8 mouse cellular contexts compared by ENCODE assay signal in genomic region chr7:25658657-25659472, GRCm38 (mm10). TPM values are rescaled to one million over a fixed set of nuclear protein-coding genes. Genes with fewer than 3 reads are reported as not detected.
DNase-seq lines count a peak whose midpoint lies in the region; ATAC-seq and TF ChIP-seq lines count a peak whose summit lies in the region.

TSS of gene Bckdha (minus strand) at chr7:25658981.
TSS of gene Exosc5 (plus strand) at chr7:25659164.

- peak; percentile 90 for ATAC-seq in cerebellum, adult (ENCODE audit: insufficient number of reproducible peaks, low FRiP score, low TSS enrichment)
- peak; percentile 98 for ATAC-seq in forebrain, embryonic 13.5 days
- ATAC-seq in liver, postnatal 0 days: peak; percentile 89
- ATAC-seq in neural tube, embryonic 14.5 days (ENCODE audit: low read depth): peak; percentile 99

- H3K36me3 ChIP-seq in ES-Bruce4 (ENCODE audit: control insufficient read depth, insufficient read depth, low read length, poor library complexity, severe bottlenecking): peaks cover 22% of the 10 kb centered on the region
- peaks cover 12% of the 10 kb centered on the region for H3K36me3 ChIP-seq in forebrain, embryonic 13.5 days (ENCODE audit: poor library complexity, severe bottlenecking)
- H3K36me3 ChIP-seq in liver, postnatal 0 days (replicated peaks; ENCODE audit: insufficient read depth, low read length): peaks cover 3% of the 10 kb centered on the region; the same call in 1 of the 2 replicates
- H3K36me3 ChIP-seq in neural tube, embryonic 14.5 days (ENCODE audit: control insufficient read depth, insufficient read depth, low read length): 0 out of 2 replicates have a peak, but pooled peaks cover 4% of the 10 kb centered on the region

- H3K4me1 ChIP-seq in ES-Bruce4 (ENCODE audit: control insufficient read depth, insufficient read depth, low read length): no peaks in the 10 kb centered on the region
- peaks cover 32% of the 10 kb centered on the region for H3K4me1 ChIP-seq in forebrain, embryonic 13.5 days
- H3K4me1 ChIP-seq in liver, postnatal 0 days (ENCODE audit: insufficient read depth): peaks cover 19% of the 10 kb centered on the region
- peaks cover 10% of the 10 kb centered on the region for H3K4me1 ChIP-seq in neural tube, embryonic 14.5 days (ENCODE audit: control insufficient read depth, insufficient read depth, low read length)

- intact Hi-C loops in heart, postnatal 10 days (cut with DNase I): loop anchor here (2.0 kb wide), 1 partner anchor 32 kb away; the partner anchor contains the start of gene B3gnt8

- peak; percentile 46 for TF ChIP-seq POLR2A in ES-Bruce4 (IDR thresholded peaks at IDR 0.05; ENCODE audit: insufficient read depth, low read length)

- H3K4me2 ChIP-seq in forebrain, embryonic 13.5 days: peak within 1 kb of the TSS; percentile 85
- peak within 1 kb of the TSS; percentile 96 for H3K4me2 ChIP-seq in liver, postnatal 0 days (ENCODE audit: low read depth, low read length)
- peak within 1 kb of the TSS; percentile 83 for H3K4me2 ChIP-seq in neural tube, embryonic 14.5 days (ENCODE audit: low read depth, low read length)

- peak within 1 kb of the TSS; percentile 81 for H3K4me3 ChIP-seq in ES-Bruce4 (ENCODE audit: low read depth, low read length)
- H3K4me3 ChIP-seq in forebrain, embryonic 13.5 days: peak within 1 kb of the TSS; percentile 71
- H3K4me3 ChIP-seq in liver, postnatal 0 days (ENCODE audit: low read depth, low read length): peak within 1 kb of the TSS; percentile 79
- peak within 1 kb of the TSS; percentile 55 for H3K4me3 ChIP-seq in neural tube, embryonic 14.5 days (ENCODE audit: low read depth, low read length)

- no peaks in the 10 kb centered on the region for H3K9me3 ChIP-seq in ES-Bruce4 (replicated peaks; ENCODE audit: control insufficient read depth, insufficient read depth, low read length, poor library complexity, severe bottlenecking)
- H3K9me3 ChIP-seq in forebrain, embryonic 13.5 days (replicated peaks): no peaks in the 10 kb centered on the region
- no peaks in the 10 kb centered on the region for H3K9me3 ChIP-seq in liver, postnatal 0 days (ENCODE audit: low read length)
- no peaks in the 10 kb centered on the region for H3K9me3 ChIP-seq in neural tube, embryonic 14.5 days (ENCODE audit: control insufficient read depth, low read length)

- DNase-seq in heart, postnatal 10 days: peak; percentile 100
- DNase-seq in large intestine, adult 2 months (ENCODE audit: low read depth, low spot score): peak; percentile 98
- peak; percentile 98 for DNase-seq in liver, postnatal 0 days
- DNase-seq in testis, postnatal 10 days (ENCODE audit: low spot score): peak; percentile 99

- TF ChIP-seq CTCF in ES-Bruce4 (IDR thresholded peaks at IDR 0.05; ENCODE audit: low read depth, low read length): no peak
- TF ChIP-seq CTCF in liver, postnatal 0 days (IDR thresholded peaks at IDR 0.05; ENCODE audit: low read depth): no peak

- H3K9ac ChIP-seq in ES-Bruce4 (ENCODE audit: low read depth, poor library complexity, severe bottlenecking): peak within 1 kb of the TSS; percentile 65
- peak within 1 kb of the TSS; percentile 67 for H3K9ac ChIP-seq in forebrain, embryonic 13.5 days
- peak within 1 kb of the TSS; percentile 75 for H3K9ac ChIP-seq in liver, postnatal 0 days (replicated peaks)
- H3K9ac ChIP-seq in neural tube, embryonic 14.5 days (replicated peaks; ENCODE audit: low read depth, low read length): peak within 1 kb of the TSS; percentile 67

- H3K27me3 ChIP-seq in ES-Bruce4 (ENCODE audit: control insufficient read depth, insufficient read depth, low read length, poor library complexity, severe bottlenecking): no peaks in the 10 kb centered on the region
- no peaks in the 10 kb centered on the region for H3K27me3 ChIP-seq in forebrain, embryonic 13.5 days
- H3K27me3 ChIP-seq in liver, postnatal 0 days (ENCODE audit: insufficient read depth, low read length): no peaks in the 10 kb centered on the region
- H3K27me3 ChIP-seq in neural tube, embryonic 14.5 days (ENCODE audit: control insufficient read depth, insufficient read depth, low read length): no peaks in the 10 kb centered on the region

- no peak for TF ChIP-seq EP300 in ES-Bruce4 (IDR thresholded peaks at IDR 0.05; ENCODE audit: insufficient read depth, low read depth, low read length)
- peak; percentile 95 for TF ChIP-seq EP300 in liver, postnatal 0 days (IDR thresholded peaks at IDR 0.05; ENCODE audit: low read depth)

- WGBS in forebrain, embryonic 13.5 days: 1% methylated on average over 50 of the region's 50 CpGs
- under 1% methylated on average over 50 of the region's 50 CpGs for WGBS in large intestine, adult 2 months
- under 1% methylated on average over 50 of the region's 50 CpGs for WGBS in liver, postnatal 0 days (ENCODE audit: insufficient replicate concordance)
- under 1% methylated on average over 50 of the region's 50 CpGs for WGBS in neural tube, embryonic 14.5 days

- H3K27ac ChIP-seq in ES-Bruce4 (ENCODE audit: insufficient read depth, low read length): no peak within 1 kb of the TSS
- no peak within 1 kb of the TSS for H3K27ac ChIP-seq in forebrain, embryonic 13.5 days
- peak within 1 kb of the TSS; percentile 85 for H3K27ac ChIP-seq in liver, postnatal 0 days (ENCODE audit: low read depth)
- H3K27ac ChIP-seq in neural tube, embryonic 14.5 days (ENCODE audit: low read depth, low read length): 0 out of 2 replicates have a peak within 1 kb of the TSS, but pooled peaks have one; percentile 58

RNA-seq across cellular contexts. Expression of gene Bckdha, which starts in this region (rescaled TPM):
- 26.1 and 26.9 TPM in 2 replicates for polyA plus RNA-seq in ES-Bruce4 (2011; ENCODE audit: insufficient read depth, insufficient read length, low read depth, missing spikeins)
- 48.1 and 49.0 TPM in 2 replicates for polyA plus RNA-seq in forebrain, embryonic 13.5 days (2015; fragmentation: Nextera tagmentation; extraction: Ambion mirVana)
- total RNA-seq in heart, postnatal 10 days (2021): 100 to 1,000 TPM in 1 of 2 experiments, 10 to 100 TPM in 1; 94.3 to 104 TPM
- polyA plus RNA-seq in large intestine, adult 2 months (2012; rRNA removed): 56.6 and 66.8 TPM in 2 replicates
- polyA plus RNA-seq in liver, postnatal 0 days (2015; fragmentation: Nextera tagmentation; extraction: Ambion mirVana): 106 and 123 TPM in 2 replicates
- polyA plus RNA-seq in neural tube, embryonic 14.5 days (2014; fragmentation: Nextera tagmentation; extraction: Ambion mirVana): 37.6 and 39.2 TPM in 2 replicates

RNA-seq across cellular contexts. Expression of gene Exosc5, which starts in this region (rescaled TPM):
- 53.7 and 71.1 TPM in 2 replicates for polyA plus RNA-seq in ES-Bruce4 (2011; ENCODE audit: insufficient read depth, insufficient read length, low read depth, missing spikeins)
- 54.0 and 55.2 TPM in 2 replicates for polyA plus RNA-seq in forebrain, embryonic 13.5 days (2015; fragmentation: Nextera tagmentation; extraction: Ambion mirVana)
- 10 to 100 TPM; 17.9 to 20.6 TPM for total RNA-seq in heart, postnatal 10 days (2021)
- polyA plus RNA-seq in large intestine, adult 2 months (2012; rRNA removed): 51.4 and 55.4 TPM in 2 replicates
- 44.5 and 49.2 TPM in 2 replicates for polyA plus RNA-seq in liver, postnatal 0 days (2015; fragmentation: Nextera tagmentation; extraction: Ambion mirVana)
- 38.1 and 40.2 TPM in 2 replicates for polyA plus RNA-seq in neural tube, embryonic 14.5 days (2014; fragmentation: Nextera tagmentation; extraction: Ambion mirVana)

Comparison
In these comparisons a context has a peak if more than half of its experiments do, and no peak if none do; other contexts are left out.
1. H3K27ac ChIP-seq: peak in liver, postnatal 0 days (single experiment) and neural tube, embryonic 14.5 days (single experiment); none in ES-Bruce4 (single experiment) and forebrain, embryonic 13.5 days (single experiment).
2. Peak in every context shown above with its lines, with median percentiles within 50 percentile points of each other: H3K4me3 ChIP-seq, H3K9ac ChIP-seq, ATAC-seq, H3K4me2 ChIP-seq and DNase-seq.